Mouse (Mus musculus) cerebellum, adult 2 months (tissue): ENCODE measurements around the gene Ccer2. TPM values are rescaled to one million over a fixed set of nuclear protein-coding genes. Genes with fewer than 3 reads are reported as not detected.

Experiments used
- DNase-seq, 2 experiments: peaks; one replicate each; pipeline ENCODE4 v3.0.0; 2021
- H3K27ac ChIP-seq: fragments of 200-500 bp; 2 replicates; pipeline ENCODE4 v1.5.1; 2012; ENCODE audit warnings: low read length, control low read depth, inconsistent platforms; ENCODE audit not compliant: insufficient read depth
- H3K27me3 ChIP-seq: fragments of 200-500 bp; 2 replicates; pipeline ENCODE4 v1.6.1; 2012; ENCODE audit warnings: inconsistent platforms, mild to moderate bottlenecking, low read length, moderate library complexity; ENCODE audit not compliant: control insufficient read depth, insufficient read depth
- H3K4me1 ChIP-seq: fragments of 200-500 bp; 2 replicates; pipeline ENCODE4 v1.6.1; 2011; ENCODE audit warnings: low read length; ENCODE audit not compliant: control insufficient read depth, insufficient read depth
- H3K4me3 ChIP-seq: fragments of 200-500 bp; replicated peaks from 2 replicates; pipeline ENCODE3; 2011; ENCODE audit warnings: mild to moderate bottlenecking, low read depth, low read length, control low read depth; ENCODE audit not compliant: insufficient read depth
- CTCF ChIP-seq: fragments of 200-500 bp; IDR thresholded peaks from 2 replicates; pipeline ENCODE4 v1.5.1; 2011; ENCODE audit warnings: low read depth, mild to moderate bottlenecking, control low read depth, low read length, moderate library complexity, borderline replicate concordance; ENCODE audit not compliant: insufficient read depth
- POLR2A ChIP-seq: fragments of 200-500 bp; IDR thresholded peaks from 2 replicates; pipeline ENCODE4 v1.6.1; 2011; ENCODE audit warnings: low read length, control low read depth, borderline replicate concordance; ENCODE audit not compliant: insufficient read depth
- WGBS: fragments of 180-500 bp; shearing (Covaris S2); methylation state at CpG from one replicate; pipeline ENCODE4 v1.1.7; 2018; 5-methylcytosine and 5-hydroxymethylcytosine counted together
- polyA plus RNA-seq: library from polyadenylated mRNA; depleted of rRNA; stranded (reverse); fragments of >200 nt; gene quantifications from 2 replicates; pipeline ENCODE4 v1.2.3, GENCODE M21; 2012

The Ccer2 gene
- polyA plus RNA-seq, 1 experiment: 3.1 TPM

DNA sequence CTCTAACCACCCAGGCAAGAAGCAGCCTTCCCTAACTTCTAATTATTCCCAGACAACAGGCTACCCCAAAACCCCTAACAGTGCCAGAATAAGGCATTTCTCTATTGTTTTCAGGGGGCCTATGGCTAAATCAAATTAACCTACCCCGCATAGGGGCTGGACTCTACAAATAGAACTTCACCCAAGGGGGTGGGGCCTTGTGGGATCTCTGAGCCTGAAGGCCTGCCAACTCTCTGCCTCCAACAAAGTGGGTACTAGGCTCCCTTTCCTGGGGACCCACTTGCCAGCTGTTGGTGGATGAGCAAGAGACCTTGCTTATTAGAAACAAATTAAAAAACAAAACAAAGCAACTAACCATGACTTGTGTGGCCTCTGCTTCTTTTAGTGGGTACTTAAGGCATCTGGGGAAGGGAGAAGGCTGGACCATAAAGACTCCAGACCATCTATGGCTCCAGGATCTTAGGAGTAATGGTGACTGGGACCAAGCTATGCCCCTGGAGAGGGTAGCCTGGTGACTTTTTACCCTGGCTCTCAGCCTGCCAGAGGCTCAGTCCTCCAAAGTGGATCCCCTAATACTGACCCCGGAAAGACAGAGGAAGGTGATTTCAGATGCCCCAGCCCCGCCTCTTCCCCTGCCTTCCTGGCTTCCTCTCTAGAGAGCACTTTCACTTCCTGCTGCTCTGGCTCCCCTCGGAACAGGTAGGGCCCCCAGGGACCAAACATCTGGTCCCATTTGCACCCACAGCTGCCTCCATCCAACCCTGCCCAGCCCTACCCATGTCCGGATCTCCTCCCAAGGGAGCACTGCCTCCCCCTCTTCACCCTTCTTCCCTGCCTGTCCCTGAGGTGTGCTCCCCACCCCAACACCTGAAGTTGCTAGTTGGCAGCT lies 32.6 kb downstream of the Ccer2 start, which contains the start of gene Rinl:
Gene Rinl, plus strand, starts transcription at position 663 of the 889 bp plus-strand sequence.
- TF ChIP-seq CTCF (no peak), POLR2A (no peak)
- Histone ChIP-seq H3K4me1 (no peaks in the 10 kb centered on the region), H3K4me3 (no peak within 1 kb of the TSS), H3K27ac (no peak within 1 kb of the TSS), H3K27me3 (no peaks in the 10 kb centered on the region)
- 70% methylated on average over 5 of the region's 5 CpGs for WGBS
- DNase-seq: no peak

- H3K27me3 ChIP-seq: no peaks in the 10 kb centered on the region
- H3K4me1 ChIP-seq: no peaks in the 10 kb centered on the region
- TF ChIP-seq CTCF (no peak), POLR2A (no peak)
- no peak overlapping the region for H3K27ac ChIP-seq
- DNase-seq: no peak
- 84% methylated on average over 3 of the region's 3 CpGs for WGBS
- H3K4me3 ChIP-seq: no peak overlapping the region
Observed at GRCm38 (mm10) chr7:28789235-28789634, 33.3 kb downstream of the Ccer2 start.

DNA sequence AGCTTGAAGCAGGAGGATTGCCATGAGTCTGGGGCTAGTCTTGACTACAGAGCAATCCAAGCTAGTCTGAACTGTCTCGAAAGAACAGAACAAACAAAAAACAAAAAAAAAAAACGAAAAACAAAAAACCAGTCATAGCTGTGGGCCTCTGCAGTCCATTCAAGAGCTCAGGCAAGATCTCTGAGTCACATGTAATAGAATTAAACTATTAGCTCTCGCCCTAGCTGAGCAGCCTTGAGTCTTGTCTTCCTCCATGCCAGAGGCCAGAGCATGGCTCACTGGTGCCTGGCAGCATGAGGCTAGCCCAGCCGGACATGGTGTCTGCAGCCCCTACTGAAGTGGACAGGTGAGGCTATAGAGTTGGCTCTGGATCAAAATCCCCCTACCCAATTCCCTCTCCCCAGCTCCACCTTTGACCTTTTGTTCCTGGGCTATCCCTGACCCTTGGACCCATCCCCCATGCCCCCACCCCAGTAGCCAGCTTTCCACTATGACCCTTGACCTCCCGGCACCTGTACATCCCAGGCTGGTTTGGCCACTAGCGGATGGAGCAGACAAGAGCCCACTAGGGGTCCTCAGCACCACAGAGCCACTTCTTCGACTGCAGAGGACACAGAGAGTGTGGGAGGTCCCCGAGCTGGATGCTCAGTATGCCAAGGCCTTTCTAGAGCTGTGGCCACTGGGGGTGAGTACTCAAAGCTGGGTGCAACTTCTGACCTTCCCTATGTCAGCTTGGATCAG lies 34.3 kb downstream of the Ccer2 start:
- 51% methylated on average over 8 of the region's 8 CpGs for WGBS
- Histone ChIP-seq H3K27me3 (no peaks in the 10 kb centered on the region), H3K4me1 (no peaks in the 10 kb centered on the region), H3K27ac (no peak overlapping the region), H3K4me3 (no peak overlapping the region)
- no peak for DNase-seq
- TF ChIP-seq CTCF (no peak), POLR2A (no peak)

- Histone ChIP-seq H3K4me1 (no peaks in the 10 kb centered on the region), H3K27ac (no peak overlapping the region), H3K27me3 (no peaks in the 10 kb centered on the region), H3K4me3 (no peak overlapping the region)
- DNase-seq: no peak
- TF ChIP-seq POLR2A (no peak), CTCF (no peak)
Observed at GRCm38 (mm10) chr7:28791706-28792105, 35.7 kb downstream of the Ccer2 start.

DNA sequence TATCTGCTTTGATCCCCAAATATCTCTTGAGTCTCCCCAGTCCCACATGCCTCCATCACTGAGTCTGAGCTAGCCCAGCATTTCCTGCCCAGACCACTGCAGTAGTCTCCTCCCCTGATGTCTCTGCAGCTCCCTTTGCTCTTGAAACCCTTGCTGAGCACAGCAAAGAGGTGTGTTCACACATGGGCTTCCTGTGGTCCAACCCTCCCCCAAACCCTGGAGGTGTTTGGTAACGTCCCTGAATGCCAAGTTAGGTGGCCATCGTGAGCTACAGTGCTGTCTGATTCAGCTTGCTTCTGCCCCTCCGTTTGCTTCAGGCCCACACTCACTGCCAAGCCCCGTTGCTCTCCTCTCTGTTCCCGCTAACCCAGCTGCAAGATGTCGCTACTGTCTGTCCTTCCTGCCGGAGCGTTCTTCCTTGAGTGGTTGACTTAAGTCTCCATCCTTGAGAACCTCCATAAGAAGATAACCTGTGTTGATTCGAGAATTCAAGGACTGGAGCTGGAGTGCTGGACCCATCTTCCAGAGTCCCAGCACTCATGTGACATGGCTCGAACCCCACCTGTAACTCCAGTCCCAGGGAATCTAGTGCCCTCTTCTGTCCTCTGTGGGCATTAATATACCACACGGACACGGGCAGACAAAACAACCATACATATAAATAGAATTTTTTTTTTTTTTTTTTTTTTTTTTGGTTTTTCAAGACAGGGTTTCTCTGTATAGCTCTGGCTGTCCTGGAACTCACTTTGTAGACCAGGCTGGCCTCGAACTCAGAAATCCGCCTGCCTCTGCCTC lies 36.6 kb downstream of the Ccer2 start:
- DNase-seq: no peak
- no peaks in the 10 kb centered on the region for H3K27me3 ChIP-seq
- H3K4me3 ChIP-seq: no peak overlapping the region
- TF ChIP-seq CTCF (no peak), POLR2A (no peak)
- peaks cover 2% of the 10 kb centered on the region; the same call in 1 of the 2 replicates for H3K4me1 ChIP-seq
- WGBS: 79% methylated on average over 14 of the region's 14 CpGs
- H3K27ac ChIP-seq: no peak overlapping the region

DNA sequence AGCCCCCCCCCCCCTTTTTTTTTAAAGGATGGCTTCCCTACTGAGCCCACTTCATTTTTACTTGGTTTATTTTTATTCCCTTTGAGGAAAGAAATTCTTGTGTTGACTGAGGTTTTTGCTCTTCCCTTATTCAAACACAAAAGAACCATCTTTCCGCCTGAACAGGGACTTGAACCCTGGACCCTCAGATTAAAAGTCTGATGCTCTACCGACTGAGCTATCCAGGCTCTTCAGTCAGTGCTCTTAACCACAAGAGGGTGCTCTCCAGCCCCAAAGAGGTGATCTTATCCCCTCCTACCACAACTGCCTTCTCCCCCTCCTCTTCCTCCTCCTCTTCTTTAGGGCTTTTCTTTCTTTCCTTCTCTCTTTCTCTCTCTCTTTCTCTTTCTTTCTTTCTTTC lies 37.9 kb downstream of the Ccer2 start:
- Histone ChIP-seq H3K27me3 (no peaks in the 10 kb centered on the region), H3K4me3 (no peak overlapping the region), H3K27ac (no peak overlapping the region), H3K4me1 (peaks cover 2% of the 10 kb centered on the region; the same call in 1 of the 2 replicates)
- no peak for DNase-seq
- TF ChIP-seq CTCF (peak; percentile 31; the same call in 1 of the 2 replicates), POLR2A (no peak)
- 41% methylated on average over 2 of the region's 2 CpGs for WGBS

DNA sequence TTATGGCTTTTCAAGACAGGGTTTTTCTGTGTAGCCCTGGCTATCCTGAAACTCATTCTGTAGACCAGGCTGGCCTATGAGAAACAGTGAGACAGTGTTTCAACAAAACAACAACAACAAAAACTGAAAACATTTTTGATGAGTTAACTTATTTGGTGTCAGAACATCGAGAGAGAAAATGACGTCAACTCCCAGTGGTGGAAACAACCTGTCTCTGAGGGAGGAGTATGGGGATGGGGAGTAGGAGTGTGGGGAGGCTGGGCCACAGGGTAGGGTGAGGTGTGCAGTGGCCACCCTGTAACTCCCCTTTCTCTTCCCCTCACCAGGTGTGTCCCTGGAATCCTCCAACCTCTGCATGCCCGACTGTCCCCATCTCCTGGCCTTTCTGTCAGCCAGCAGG lies 38.5 kb downstream of the Ccer2 start:
- TF ChIP-seq POLR2A (no peak), CTCF (no peak)
- no peak for DNase-seq
- Histone ChIP-seq H3K27me3 (no peaks in the 10 kb centered on the region), H3K4me3 (no peak overlapping the region), H3K4me1 (peaks cover 2% of the 10 kb centered on the region; the same call in 1 of the 2 replicates), H3K27ac (no peak overlapping the region)
- WGBS: 73% methylated on average over 3 of the region's 3 CpGs
